ENCODE assay signal across 23 mouse cellular contexts in the genomic region with DNA sequence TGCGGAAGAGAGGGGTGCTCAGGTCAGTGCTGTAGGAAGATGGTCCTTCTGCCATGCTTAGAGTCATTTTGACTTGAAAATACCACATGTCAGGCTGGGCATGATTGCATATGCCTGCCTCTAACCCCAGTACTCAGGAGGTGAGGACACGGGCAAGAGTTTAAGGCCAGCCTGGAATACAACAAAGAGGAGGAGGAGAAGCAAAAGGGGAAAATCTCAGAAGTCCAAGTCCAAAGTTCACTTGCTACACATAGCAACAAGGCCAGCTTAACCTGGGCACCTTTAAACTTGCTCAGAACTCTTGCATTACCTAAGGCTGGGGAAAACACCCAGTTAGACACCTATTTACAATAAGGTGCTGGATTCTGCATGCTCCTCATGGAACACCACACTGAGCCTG. TPM values are rescaled to one million over a fixed set of nuclear protein-coding genes. Genes with fewer than 3 reads are reported as not detected.
A peak's percentile ranks its signal among the peaks of the same experiment; 100 is the strongest.
DNase-seq lines count a peak whose midpoint lies in the region; ATAC-seq lines count a peak whose summit lies in the region.
"Had no signal": no experiment of that assay in that cellular context is flagged by ENCODE, and none has a peak within 500 bp of the region (broad histone marks: within the 10 kb centered on the region; RNA-seq: fewer than 3 reads in every experiment).

No protein-coding gene starts in this region.

- WGBS in kidney, embryonic 15.5 days = 79% methylated on average over 2 of the region's 2 CpGs
- 84% methylated on average over 2 of the region's 2 CpGs for WGBS in kidney, embryonic 16.5 days
- whole genome bisulfite sequencing in heart, embryonic 11.5 days (ENCODE audit: insufficient replicate concordance) = 79% methylated on average over 2 of the region's 2 CpGs

- H3K27me3 ChIP-seq in kidney, embryonic 15.5 days = no peaks in the 10 kb centered on the region
- no peaks in the 10 kb centered on the region for H3K27me3 ChIP-seq in kidney, embryonic 16.5 days (ENCODE audit: insufficient read depth, low read length)
- no peaks in the 10 kb centered on the region for H3K27me3 ChIP-seq in heart, embryonic 11.5 days (ENCODE audit: control insufficient read depth, insufficient read depth, low read length)
- H3K27me3 ChIP-seq: embryonic facial prominence, embryonic 12.5 days; forebrain, embryonic 15.5 days; heart, embryonic 15.5 days; hindbrain, embryonic 13.5 days had no signal

- no peak overlapping the region for H3K4me3 ChIP-seq in kidney, embryonic 15.5 days (replicated peaks)
- H3K4me3 ChIP-seq in kidney, embryonic 16.5 days (ENCODE audit: low read length) = no peak overlapping the region
- no peak overlapping the region for H3K4me3 ChIP-seq in heart, embryonic 11.5 days (ENCODE audit: low read depth, low read length)
- H3K4me3 ChIP-seq: embryonic facial prominence, embryonic 12.5 days; forebrain, embryonic 15.5 days; heart, embryonic 10.5 days; heart, embryonic 15.5 days; hindbrain, embryonic 13.5 days had no signal

- H3K9me3 ChIP-seq in kidney, embryonic 15.5 days (replicated peaks) = no peaks in the 10 kb centered on the region
- H3K9me3 ChIP-seq in kidney, embryonic 16.5 days (ENCODE audit: low read length) = no peaks in the 10 kb centered on the region
- no peaks in the 10 kb centered on the region for H3K9me3 ChIP-seq in heart, embryonic 11.5 days (replicated peaks; ENCODE audit: control insufficient read depth, low read length)
- H3K9me3 ChIP-seq: embryonic facial prominence, embryonic 12.5 days; forebrain, embryonic 15.5 days; G1E; heart, embryonic 10.5 days; heart, embryonic 15.5 days; hindbrain, embryonic 13.5 days had no signal

- DNase-seq in kidney, adult 11 months = peak; percentile 53
- DNase-seq in kidney, postnatal 10 days = no peak
- peak; percentile 18 to 54 for DNase-seq in kidney, postnatal 25 days
- DNase-seq in layer of hippocampus, adult 8-10 months (ENCODE audit: low spot score in 2 of 2) = no peak
- DNase-seq: adrenal gland, postnatal 10 days; B cell, adult 2 months; cerebellum, adult 11 months; cerebellum, adult 8-10 months; cerebellum, postnatal 25 days; gastrocnemius, postnatal 10 days; heart, adult 18-20 months; heart, postnatal 14 days had no signal

- H3K4me1 ChIP-seq in kidney, embryonic 15.5 days = 0 out of 2 replicates have a peak, but pooled peaks cover 2% of the 10 kb centered on the region
- H3K4me1 ChIP-seq in kidney, embryonic 16.5 days (ENCODE audit: insufficient read depth, low read length) = peaks cover 7% of the 10 kb centered on the region; the same call in 1 of the 2 replicates
- H3K4me1 ChIP-seq in heart, embryonic 11.5 days (ENCODE audit: control insufficient read depth, insufficient read depth, low read length) = no peaks in the 10 kb centered on the region
- H3K4me1 ChIP-seq: embryonic facial prominence, embryonic 12.5 days; forebrain, embryonic 15.5 days; heart, embryonic 10.5 days; heart, embryonic 15.5 days; hindbrain, embryonic 13.5 days had no signal

- no peaks in the 10 kb centered on the region for H3K36me3 ChIP-seq in kidney, embryonic 15.5 days
- H3K36me3 ChIP-seq in kidney, embryonic 16.5 days (ENCODE audit: insufficient read depth, low read length) = no peaks in the 10 kb centered on the region
- H3K36me3 ChIP-seq in heart, embryonic 11.5 days (ENCODE audit: control insufficient read depth, insufficient read depth, low read length) = no peaks in the 10 kb centered on the region
- H3K36me3 ChIP-seq: embryonic facial prominence, embryonic 12.5 days; forebrain, embryonic 15.5 days; G1E; heart, embryonic 10.5 days; heart, embryonic 15.5 days; hindbrain, embryonic 13.5 days had no signal

- no peak overlapping the region for H3K27ac ChIP-seq in kidney, embryonic 15.5 days
- H3K27ac ChIP-seq in kidney, embryonic 16.5 days (ENCODE audit: low read length) = no peak overlapping the region
- H3K27ac ChIP-seq in heart, embryonic 11.5 days (ENCODE audit: low read depth, low read length) = no peak overlapping the region
- H3K27ac ChIP-seq: embryonic facial prominence, embryonic 12.5 days; forebrain, embryonic 15.5 days; heart, embryonic 10.5 days; heart, embryonic 15.5 days; hindbrain, embryonic 13.5 days had no signal

- no peak overlapping the region for H3K4me2 ChIP-seq in kidney, embryonic 15.5 days
- no peak overlapping the region for H3K4me2 ChIP-seq in kidney, embryonic 16.5 days (replicated peaks; ENCODE audit: low read depth, low read length)
- no peak overlapping the region for H3K4me2 ChIP-seq in heart, embryonic 11.5 days
- H3K4me2 ChIP-seq: embryonic facial prominence, embryonic 12.5 days; forebrain, embryonic 15.5 days; heart, embryonic 15.5 days; hindbrain, embryonic 13.5 days had no signal

- ATAC-seq in kidney, embryonic 15.5 days (replicated peaks; ENCODE audit: low FRiP score) = no peak
- 0 out of 2 replicates have a peak, but pooled peaks have one; percentile 22 for ATAC-seq in kidney, embryonic 16.5 days (ENCODE audit: low FRiP score, low TSS enrichment)
- no peak for ATAC-seq in heart, embryonic 11.5 days (replicated peaks; ENCODE audit: insufficient number of reproducible peaks, low FRiP score, low TSS enrichment)
- ATAC-seq: CD4-positive, CD25-positive, alpha-beta regulatory T cell, adult 4 months; forebrain, embryonic 15.5 days had no signal

- H3K9ac ChIP-seq in kidney, embryonic 15.5 days = no peak overlapping the region
- no peak overlapping the region for H3K9ac ChIP-seq in kidney, embryonic 16.5 days (replicated peaks; ENCODE audit: low read length)
- no peak overlapping the region for H3K9ac ChIP-seq in heart, embryonic 11.5 days (ENCODE audit: low read depth, low read length)
- H3K9ac ChIP-seq: embryonic facial prominence, embryonic 12.5 days; forebrain, embryonic 15.5 days; heart, embryonic 15.5 days; hindbrain, embryonic 13.5 days had no signal

RNA-seq across cellular contexts. Expression of gene Tmprss2, which starts 19.5 kb away (rescaled TPM):
- 31.9 and 32.5 TPM in 2 replicates for polyA plus RNA-seq in kidney, embryonic 15.5 days (2015; fragmentation: Nextera tagmentation; extraction: Ambion mirVana)
- polyA plus RNA-seq in kidney, embryonic 16.5 days (2015; fragmentation: Nextera tagmentation; extraction: Ambion mirVana) = 51.3 and 58.8 TPM in 2 replicates
- total RNA-seq in layer of hippocampus, adult 8-10 months (2022) = not detected
- polyA plus RNA-seq in heart, embryonic 11.5 days (2014; fragmentation: Nextera tagmentation; extraction: Ambion mirVana) = 0.23 and 0.26 TPM in 2 replicates
- total RNA-seq: gastrocnemius, postnatal 10 days; hematopoietic stem cell, adult 5-6 weeks had no signal
- polyA plus RNA-seq: CD4-positive, CD25-positive, alpha-beta regulatory T cell, adult 4 months; forebrain, embryonic 15.5 days; G1E; hindbrain, embryonic 13.5 days had no signal

Comparison
In these comparisons a context has a peak if more than half of its experiments do, and no peak if none do; other contexts are left out.
1. DNase-seq: peak in kidney, adult 11 months (single experiment) and kidney, postnatal 25 days (2 of 2); none in kidney, postnatal 10 days (single experiment) and layer of hippocampus, adult 8-10 months (0 of 2).
2. RNA of gene Tmprss2, which starts 19.5 kb away (polyA plus RNA-seq): 51.3 to 58.8 TPM in kidney, embryonic 16.5 days and 31.9 to 32.5 TPM in kidney, embryonic 15.5 days; 0.23 to 0.26 TPM in heart, embryonic 11.5 days; every median in the first group is over 10 times any median in the second.